Mouse (Mus musculus) cortical plate, adult 2 months (tissue): ENCODE data around the gene Iqcf3.

Experiments
- CTCF ChIP-seq: fragments of 200-500 bp; IDR thresholded peaks from 2 replicates; pipeline ENCODE4 v1.5.1; 2011; ENCODE audit warnings: mild to moderate bottlenecking, control low read depth, low read length; ENCODE audit not compliant: insufficient read depth; ENCODE audit errors: extremely low read depth
- POLR2A ChIP-seq: fragments of 200-500 bp; IDR thresholded peaks from 2 replicates; pipeline ENCODE4 v1.6.1; 2011; ENCODE audit warnings: mild to moderate bottlenecking, low read length, control low read depth; ENCODE audit not compliant: insufficient read depth; ENCODE audit errors: extremely low read depth

DNA sequence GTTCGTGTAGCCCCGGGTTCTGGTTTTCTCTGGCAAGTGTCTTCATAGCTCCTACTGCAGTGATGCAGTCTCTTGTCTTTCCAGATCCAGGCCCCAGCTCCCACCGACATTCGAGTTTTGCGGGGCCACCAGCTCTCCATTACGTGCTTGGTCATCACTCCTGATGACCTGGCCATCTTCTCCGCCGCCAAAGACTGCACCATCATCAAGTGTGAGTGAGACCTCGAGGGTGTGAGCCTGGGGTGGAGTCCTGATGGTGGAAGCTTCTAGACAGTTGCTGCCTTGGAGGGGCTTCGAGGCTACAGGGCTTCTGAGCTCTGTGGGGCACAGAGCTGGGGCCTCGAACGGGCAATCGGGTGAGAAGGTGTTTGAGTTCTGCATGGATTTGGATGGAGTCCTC, 79.8 kb downstream of the Iqcf3 start:
- TF ChIP-seq POLR2A (no peak), CTCF (no peak)
